Mouse (Mus musculus) lung, embryonic 14.5 days (tissue): Measurements from ENCODE around the gene Disp1. TPM values are rescaled to one million over a fixed set of nuclear protein-coding genes. Genes with fewer than 3 reads are reported as not detected.

Source experiments
- ATAC-seq: fragments of 200-750 bp; cut with Nextera tagmentation; 2 replicates; pipeline ENCODE4 v1.8.0; 2017; ENCODE audit warnings: mild to moderate bottlenecking, moderate TSS enrichment, moderate library complexity; ENCODE audit not compliant: insufficient read depth
- DNase-seq: peaks from one replicate; pipeline ENCODE4 v3.0.0-alpha.2; 2015
- H3K27ac ChIP-seq: fragments of 300-500 bp; sonication (generic); 2 replicates; pipeline ENCODE4 v1.5.1; 2014; ENCODE audit warnings: low read depth, mild to moderate bottlenecking, moderate library complexity
- H3K27me3 ChIP-seq: fragments of 300-500 bp; sonication (generic); 2 replicates; pipeline ENCODE4 v1.6.1; 2014; ENCODE audit warnings: low read length, control low read depth; ENCODE audit not compliant: insufficient read depth
- H3K36me3 ChIP-seq: fragments of 300-500 bp; sonication (generic); 2 replicates; pipeline ENCODE4 v1.6.1; 2014; ENCODE audit warnings: control low read depth; ENCODE audit not compliant: insufficient read depth
- H3K4me1 ChIP-seq: fragments of 300-500 bp; sonication (generic); 2 replicates; pipeline ENCODE4 v1.6.1; 2014; ENCODE audit warnings: antibody characterized with exemption, control low read depth; ENCODE audit not compliant: insufficient read depth
- H3K4me2 ChIP-seq: fragments of 300-500 bp; sonication (generic); 2 replicates; pipeline ENCODE4 v1.6.1; 2014; ENCODE audit warnings: mild to moderate bottlenecking
- H3K4me3 ChIP-seq: fragments of 300-500 bp; sonication (generic); 2 replicates; pipeline ENCODE4 v1.5.1; 2014; ENCODE audit warnings: low read depth, low read length
- H3K9ac ChIP-seq: fragments of 300-500 bp; sonication (generic); 2 replicates; pipeline ENCODE4 v1.6.1; 2014
- H3K9me3 ChIP-seq: fragments of 300-500 bp; sonication (generic); 2 replicates; pipeline ENCODE4 v1.6.1; 2016; ENCODE audit warnings: low read depth, low read length, control low read depth
- CTCF ChIP-seq: IDR thresholded peaks from 2 replicates; pipeline ENCODE4 v1.5.1; 2016; ENCODE audit warnings: antibody characterized with exemption, low read depth
- WGBS: fragments of 180-500 bp; shearing (Covaris S2); extraction: QIAGEN DNeasy Blood & Tissue Kit; methylation state at CpG from one replicate; pipeline ENCODE4 v1.1.7; 2014; 5-methylcytosine and 5-hydroxymethylcytosine counted together
- polyA plus RNA-seq: library from polyadenylated mRNA; unstranded; fragments of >200 nt; fragmentation: Nextera tagmentation; extraction: Ambion mirVana; gene quantifications from 2 replicates; pipeline ENCODE4 v1.2.1, GENCODE M21; 2014

The Disp1 gene
- polyA plus RNA-seq, 1 experiment from 2014 or later, result 9.1 TPM

DNA sequence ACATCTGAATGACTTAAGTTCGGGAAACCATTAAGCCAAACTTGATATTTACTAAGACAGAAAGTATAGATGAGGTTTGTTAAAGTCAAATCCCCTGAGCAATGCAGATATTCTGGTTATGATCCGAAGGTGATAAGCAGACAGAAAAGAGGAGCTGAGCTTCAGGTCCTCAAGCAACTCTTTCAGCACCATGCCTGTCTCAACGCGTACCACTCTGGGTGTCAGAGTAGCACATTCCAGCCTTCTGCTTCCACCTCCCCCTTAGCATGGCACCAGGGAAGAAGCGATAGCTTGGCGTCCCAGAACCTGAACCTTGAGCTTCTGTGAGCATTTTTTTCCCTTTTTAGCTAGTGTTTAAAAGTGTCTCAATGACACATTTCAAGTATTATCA lies 57.1 kb downstream of the Disp1 start:
- H3K27me3 ChIP-seq, result no peaks in the 10 kb centered on the region
- 39% methylated on average over 6 of the region's 6 CpGs for WGBS
- TF ChIP-seq CTCF, result no peak
- peaks cover 7% of the 10 kb centered on the region; the same call in 1 of the 2 replicates for H3K4me1 ChIP-seq
- no peak for ATAC-seq
- H3K9me3 ChIP-seq, result no peaks in the 10 kb centered on the region
- no peak overlapping the region for H3K4me3 ChIP-seq
- no peak overlapping the region for H3K4me2 ChIP-seq
- no peak overlapping the region for H3K27ac ChIP-seq
- no peaks in the 10 kb centered on the region for H3K36me3 ChIP-seq
- no peak overlapping the region for H3K9ac ChIP-seq
- DNase-seq, result no peak

DNA sequence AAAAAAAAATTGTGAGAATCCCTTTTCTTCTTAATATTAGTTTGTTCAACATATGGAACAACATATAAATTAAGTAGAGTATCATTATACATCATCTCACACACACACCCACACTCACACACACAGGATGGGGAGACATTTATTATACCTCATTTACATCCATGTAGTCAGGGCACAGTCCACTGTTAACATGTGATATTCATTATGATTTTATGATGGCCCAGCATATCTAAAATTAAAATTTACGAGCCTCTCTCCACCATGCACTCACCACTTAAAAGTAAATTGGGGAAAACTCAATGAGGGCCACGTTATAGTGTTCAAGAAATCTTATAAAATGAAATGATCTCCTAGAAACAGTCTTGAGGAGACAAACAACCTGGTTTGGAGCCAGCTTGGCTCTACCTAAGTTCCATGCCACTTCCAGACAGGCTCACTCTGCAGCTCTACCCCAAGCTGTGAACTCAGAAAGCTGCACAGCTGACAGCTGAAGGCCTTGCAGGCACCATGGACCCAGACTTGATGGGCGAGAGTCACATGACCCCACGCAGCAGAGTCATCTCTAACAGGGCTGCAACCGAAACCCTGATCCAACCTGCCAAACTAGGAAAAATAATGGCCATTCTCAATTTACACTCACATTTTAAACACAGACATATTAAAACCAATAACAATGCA lies 57.7 kb downstream of the Disp1 start:
- 70% methylated on average over 5 of the region's 5 CpGs for WGBS
- Histone ChIP-seq H3K27ac (no peak overlapping the region), H3K27me3 (no peaks in the 10 kb centered on the region), H3K4me3 (no peak overlapping the region), H3K36me3 (no peaks in the 10 kb centered on the region), H3K4me1 (peaks cover 7% of the 10 kb centered on the region; the same call in 1 of the 2 replicates), H3K9ac (no peak overlapping the region), H3K9me3 (no peaks in the 10 kb centered on the region), H3K4me2 (no peak overlapping the region)
- TF ChIP-seq CTCF, result no peak
- DNase-seq (no peak), ATAC-seq (no peak)

DNA sequence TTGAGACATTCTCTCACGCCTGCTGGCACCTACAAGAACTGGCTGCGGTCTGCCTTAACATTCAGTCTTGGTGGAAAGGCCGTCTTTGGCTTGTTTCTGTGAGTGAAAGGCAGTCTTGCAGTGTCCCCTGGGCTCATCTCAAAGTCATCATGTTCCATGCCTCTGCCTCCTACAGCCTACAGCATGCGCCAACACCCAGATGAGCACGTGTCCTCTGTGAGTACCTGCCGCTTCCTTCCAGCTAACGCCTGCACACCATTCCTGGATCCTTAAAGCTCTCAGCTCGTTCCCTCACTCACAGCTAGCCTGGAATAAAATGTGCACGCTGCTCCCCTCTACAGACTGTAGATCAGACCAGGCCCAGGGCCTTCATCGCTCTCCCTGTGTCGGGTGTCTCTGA lies 60.3 kb downstream of the Disp1 start:
- H3K27me3 ChIP-seq, result no peaks in the 10 kb centered on the region
- WGBS, result 81% methylated on average over 11 of the region's 11 CpGs
- no peak overlapping the region for H3K4me3 ChIP-seq
- peaks cover 7% of the 10 kb centered on the region; the same call in 1 of the 2 replicates for H3K4me1 ChIP-seq
- no peaks in the 10 kb centered on the region for H3K9me3 ChIP-seq
- no peak for TF ChIP-seq CTCF
- no peak overlapping the region for H3K9ac ChIP-seq
- no peak for ATAC-seq
- no peaks in the 10 kb centered on the region for H3K36me3 ChIP-seq
- no peak for DNase-seq
- H3K27ac ChIP-seq, result no peak overlapping the region
- H3K4me2 ChIP-seq, result no peak overlapping the region

DNA sequence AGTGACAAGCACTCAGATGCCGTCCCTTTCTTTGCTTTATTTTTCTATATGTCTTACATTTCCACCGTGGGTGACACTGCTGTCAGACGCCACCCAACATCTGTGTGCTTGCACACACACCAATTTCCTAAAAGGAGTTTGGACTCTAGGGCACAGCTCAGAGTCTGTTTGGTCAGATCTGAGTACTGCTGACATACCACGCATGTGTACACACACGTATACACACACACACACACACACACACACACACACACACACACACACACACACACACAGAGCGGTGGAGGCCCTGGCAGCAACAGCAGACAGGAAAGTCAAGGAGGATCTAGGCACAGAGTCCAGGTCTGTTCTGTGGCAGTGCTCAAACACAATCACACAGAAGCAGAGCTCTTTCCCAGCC lies 61.1 kb downstream of the Disp1 start:
- ATAC-seq (no peak), DNase-seq (no peak)
- Histone ChIP-seq H3K4me3 (no peak overlapping the region), H3K36me3 (no peaks in the 10 kb centered on the region), H3K27me3 (no peaks in the 10 kb centered on the region), H3K4me1 (peaks cover 7% of the 10 kb centered on the region; the same call in 1 of the 2 replicates), H3K9me3 (no peaks in the 10 kb centered on the region), H3K27ac (no peak overlapping the region), H3K4me2 (no peak overlapping the region), H3K9ac (no peak overlapping the region)
- 64% methylated on average over 6 of the region's 6 CpGs for WGBS
- no peak for TF ChIP-seq CTCF

- no peaks in the 10 kb centered on the region for H3K4me1 ChIP-seq
- no peak overlapping the region for H3K4me2 ChIP-seq
- H3K9me3 ChIP-seq, result no peaks in the 10 kb centered on the region
- WGBS, result 75% methylated on average over 7 of the region's 7 CpGs
- H3K4me3 ChIP-seq, result no peak overlapping the region
- DNase-seq (no peak), ATAC-seq (no peak)
- TF ChIP-seq CTCF, result no peak
- no peak overlapping the region for H3K27ac ChIP-seq
- no peaks in the 10 kb centered on the region for H3K36me3 ChIP-seq
- no peak overlapping the region for H3K9ac ChIP-seq
- H3K27me3 ChIP-seq, result no peaks in the 10 kb centered on the region
Measured at GRCm38 (mm10) chr1:183159183-183159582, 62.1 kb downstream of the Disp1 start.

GRCm38 (mm10) chr1:183155600-183155999 lies 65.7 kb downstream of the Disp1 start:
- 71% methylated on average over 5 of the region's 5 CpGs for WGBS
- ATAC-seq (no peak), DNase-seq (no peak)
- H3K4me1 ChIP-seq, result peaks cover 4% of the 10 kb centered on the region; the same call in 1 of the 2 replicates
- no peak overlapping the region for H3K4me3 ChIP-seq
- no peak overlapping the region for H3K27ac ChIP-seq
- H3K9ac ChIP-seq, result no peak overlapping the region
- H3K9me3 ChIP-seq, result no peaks in the 10 kb centered on the region
- H3K4me2 ChIP-seq, result no peak overlapping the region
- H3K36me3 ChIP-seq, result no peaks in the 10 kb centered on the region
- no peak for TF ChIP-seq CTCF
- H3K27me3 ChIP-seq, result no peaks in the 10 kb centered on the region

- peaks cover 9% of the 10 kb centered on the region; the same call in 1 of the 2 replicates for H3K4me1 ChIP-seq
- TF ChIP-seq CTCF, result no peak
- ATAC-seq (no peak), DNase-seq (no peak)
- no peak overlapping the region for H3K27ac ChIP-seq
- no peak overlapping the region for H3K4me3 ChIP-seq
- WGBS, result 42% methylated on average over 7 of the region's 7 CpGs
- H3K9ac ChIP-seq, result no peak overlapping the region
- no peaks in the 10 kb centered on the region for H3K36me3 ChIP-seq
- no peaks in the 10 kb centered on the region for H3K9me3 ChIP-seq
- H3K4me2 ChIP-seq, result no peak overlapping the region
- H3K27me3 ChIP-seq, result no peaks in the 10 kb centered on the region
Measured at GRCm38 (mm10) chr1:183154296-183155204, 66.8 kb downstream of the Disp1 start.
